ENCODE assay signal across 13 mouse cellular contexts in the genomic region with DNA sequence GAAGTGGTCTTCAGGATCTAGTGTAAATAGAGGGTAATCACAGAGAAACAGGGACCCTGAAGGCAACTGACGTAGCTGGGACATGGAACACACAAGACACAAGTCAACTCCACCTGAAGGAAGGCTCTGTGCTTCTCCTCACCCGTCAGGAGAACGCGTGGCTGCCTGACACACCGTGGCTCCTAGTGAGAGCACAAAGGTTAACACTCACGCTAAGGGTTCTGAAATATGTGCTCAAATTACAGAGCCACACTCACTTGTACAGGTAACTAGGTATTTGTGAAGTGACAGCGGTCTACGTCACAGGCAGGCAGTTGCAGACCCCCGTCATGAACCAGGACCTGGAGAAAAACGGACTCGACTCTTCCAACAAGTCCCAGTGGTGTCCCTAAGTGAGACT. TPM values are rescaled to one million over a fixed set of nuclear protein-coding genes. Genes with fewer than 3 reads are reported as not detected.
A peak's percentile ranks its signal among the peaks of the same experiment; 100 is the strongest.
DNase-seq lines count a peak whose midpoint lies in the region; ATAC-seq and TF ChIP-seq lines count a peak whose summit lies in the region.
"Had no signal": no experiment of that assay in that cellular context is flagged by ENCODE, and none has a peak within 500 bp of the region (broad histone marks: within the 10 kb centered on the region; RNA-seq: fewer than 3 reads in every experiment).

No protein-coding gene starts in this region.

- no peak for DNase-seq in kidney, adult 2 months
- DNase-seq in kidney, postnatal 10 days = no peak
- DNase-seq in lung, postnatal 0 days (ENCODE audit: low spot score) = peak; percentile 63
- DNase-seq in lung, adult 2 months = no peak
- DNase-seq in yolk sac, embryonic 10.5 days (ENCODE audit: low spot score) = no peak

- H3K36me3 ChIP-seq in kidney, adult 2 months (ENCODE audit: control insufficient read depth, insufficient read depth, low read length) = no peaks in the 10 kb centered on the region
- no peaks in the 10 kb centered on the region for H3K36me3 ChIP-seq in lung, postnatal 0 days (ENCODE audit: insufficient read depth, low read length)
- no peaks in the 10 kb centered on the region for H3K36me3 ChIP-seq in intestine, embryonic 16.5 days (ENCODE audit: control insufficient read depth, insufficient read depth, low read length)
- no peaks in the 10 kb centered on the region for H3K36me3 ChIP-seq in stomach, embryonic 16.5 days (ENCODE audit: control insufficient read depth, insufficient read depth, low read length)

- peak overlapping the region; percentile 83 for H3K27ac ChIP-seq in kidney, adult 2 months (ENCODE audit: insufficient read depth, low read depth, low read length)
- H3K27ac ChIP-seq in lung, postnatal 0 days (ENCODE audit: low read length) = peak overlapping the region; percentile 60
- H3K27ac ChIP-seq in intestine, embryonic 16.5 days (ENCODE audit: low read length) = peak overlapping the region; percentile 57
- H3K27ac ChIP-seq in stomach, embryonic 16.5 days (ENCODE audit: low read length) = peak overlapping the region; percentile 86
- H3K27ac ChIP-seq: embryonic facial prominence, embryonic 15.5 days; limb, embryonic 12.5 days had no signal

- no peaks in the 10 kb centered on the region for H3K27me3 ChIP-seq in kidney, adult 2 months (replicated peaks; ENCODE audit: control insufficient read depth, insufficient read depth, low read length)
- no peaks in the 10 kb centered on the region for H3K27me3 ChIP-seq in lung, postnatal 0 days (replicated peaks; ENCODE audit: insufficient read depth, low read length)
- no peaks in the 10 kb centered on the region for H3K27me3 ChIP-seq in intestine, embryonic 16.5 days (replicated peaks; ENCODE audit: control insufficient read depth, insufficient read depth, low read length)
- no peaks in the 10 kb centered on the region for H3K27me3 ChIP-seq in stomach, embryonic 16.5 days (ENCODE audit: control insufficient read depth, insufficient read depth, low read length)
- H3K27me3 ChIP-seq: embryonic facial prominence, embryonic 15.5 days; limb, embryonic 12.5 days had no signal

- WGBS in kidney, adult 2 months = 45% methylated on average over 11 of the region's 11 CpGs
- 54% methylated on average over 11 of the region's 11 CpGs for WGBS in lung, postnatal 0 days
- WGBS in lung, adult 2 months = 64% methylated on average over 11 of the region's 11 CpGs
- 80% methylated on average over 11 of the region's 11 CpGs for WGBS in intestine, embryonic 16.5 days
- WGBS in stomach, embryonic 16.5 days = 68% methylated on average over 11 of the region's 11 CpGs

- H3K4me1 ChIP-seq in kidney, adult 2 months (ENCODE audit: control insufficient read depth, insufficient read depth, low read length) = peaks cover 42% of the 10 kb centered on the region
- peaks cover 21% of the 10 kb centered on the region; the same call in 1 of the 2 replicates for H3K4me1 ChIP-seq in lung, postnatal 0 days (ENCODE audit: insufficient read depth, low read depth, low read length)
- peaks cover 36% of the 10 kb centered on the region for H3K4me1 ChIP-seq in lung, adult 2 months (ENCODE audit: control insufficient read depth, insufficient read depth, low read length)
- peaks cover 40% of the 10 kb centered on the region for H3K4me1 ChIP-seq in intestine, embryonic 16.5 days (ENCODE audit: control insufficient read depth, insufficient read depth, low read length)
- H3K4me1 ChIP-seq in stomach, embryonic 16.5 days (ENCODE audit: control insufficient read depth, insufficient read depth, low read length) = peaks cover 36% of the 10 kb centered on the region

- H3K9me3 ChIP-seq in lung, postnatal 0 days (ENCODE audit: low read length) = no peaks in the 10 kb centered on the region
- H3K9me3 ChIP-seq in intestine, embryonic 16.5 days (ENCODE audit: control insufficient read depth, low read length) = no peaks in the 10 kb centered on the region
- H3K9me3 ChIP-seq in stomach, embryonic 16.5 days (replicated peaks; ENCODE audit: control insufficient read depth, low read length) = no peaks in the 10 kb centered on the region
- H3K9me3 ChIP-seq: embryonic facial prominence, embryonic 15.5 days had no signal

- no peak for TF ChIP-seq POLR2A in kidney, adult 2 months (IDR thresholded peaks at IDR 0.05; ENCODE audit: low read depth, low read length)
- TF ChIP-seq POLR2A in lung, adult 2 months (IDR thresholded peaks at IDR 0.05; ENCODE audit: borderline replicate concordance, extremely low read depth, low read depth, low read length) = no peak

- H3K4me2 ChIP-seq in lung, postnatal 0 days (replicated peaks; ENCODE audit: low read depth, low read length) = no peak overlapping the region
- peak overlapping the region; percentile 22; the same call in 1 of the 2 replicates for H3K4me2 ChIP-seq in intestine, embryonic 16.5 days (ENCODE audit: low read depth, low read length)
- peak overlapping the region; percentile 27; the same call in 1 of the 2 replicates for H3K4me2 ChIP-seq in stomach, embryonic 16.5 days (ENCODE audit: low read depth, low read length)
- H3K4me2 ChIP-seq: embryonic facial prominence, embryonic 15.5 days; limb, embryonic 12.5 days had no signal

- no peak overlapping the region for H3K4me3 ChIP-seq in kidney, adult 2 months (ENCODE audit: insufficient read depth, low read depth, low read length)
- H3K4me3 ChIP-seq in lung, postnatal 0 days (ENCODE audit: low read depth, low read length) = no peak overlapping the region
- no peak overlapping the region for H3K4me3 ChIP-seq in lung, adult 2 months (replicated peaks; ENCODE audit: extremely low read depth, low read depth, low read length)
- H3K4me3 ChIP-seq in intestine, embryonic 16.5 days (ENCODE audit: low read length) = no peak overlapping the region
- H3K4me3 ChIP-seq in stomach, embryonic 16.5 days (replicated peaks; ENCODE audit: low read length) = no peak overlapping the region
- H3K4me3 ChIP-seq: embryonic facial prominence, embryonic 15.5 days; limb, embryonic 12.5 days had no signal

- no peak overlapping the region for H3K9ac ChIP-seq in lung, postnatal 0 days (replicated peaks; ENCODE audit: low read depth)
- H3K9ac ChIP-seq in intestine, embryonic 16.5 days (ENCODE audit: low read depth, low read length) = no peak overlapping the region
- H3K9ac ChIP-seq in stomach, embryonic 16.5 days (ENCODE audit: low read length) = no peak overlapping the region
- H3K9ac ChIP-seq: embryonic facial prominence, embryonic 15.5 days; limb, embryonic 12.5 days had no signal

- no peak for TF ChIP-seq CTCF in kidney, adult 2 months (conservative IDR thresholded peaks at IDR 0.05; ENCODE audit: insufficient read depth, insufficient read length, low read depth, low read length)
- TF ChIP-seq CTCF in lung, postnatal 0 days (IDR thresholded peaks at IDR 0.05) = no peak
- no peak for TF ChIP-seq CTCF in lung, adult 2 months (IDR thresholded peaks at IDR 0.05; ENCODE audit: insufficient read depth, low read length)

- peak; percentile 66 for ATAC-seq in lung, postnatal 0 days
- peak; percentile 35 for ATAC-seq in intestine, embryonic 16.5 days
- no peak for ATAC-seq in stomach, embryonic 16.5 days (ENCODE audit: insufficient read depth, low FRiP score)
- no peak for ATAC-seq in granulocyte monocyte progenitor cell, adult 5-6 weeks (replicated peaks; ENCODE audit: poor library complexity, severe bottlenecking)

- TF ChIP-seq EP300 in lung, postnatal 0 days (IDR thresholded peaks at IDR 0.05) = no peak

RNA-seq across cellular contexts. Expression of gene Cdc42bpb, which starts 24.5 kb away (rescaled TPM):
- 164 and 208 TPM in 2 replicates for polyA plus RNA-seq in kidney, adult 2 months (2012; rRNA removed)
- polyA plus RNA-seq in lung, postnatal 0 days (2015; fragmentation: Nextera tagmentation; extraction: Ambion mirVana) = 29.0 and 32.5 TPM in 2 replicates
- 305 and 359 TPM in 2 replicates for polyA plus RNA-seq in lung, adult 2 months (2012; rRNA removed)
- 30.1 and 32.5 TPM in 2 replicates for polyA plus RNA-seq in intestine, embryonic 16.5 days (2015; fragmentation: Nextera tagmentation; extraction: Ambion mirVana)
- polyA plus RNA-seq in stomach, embryonic 16.5 days (2015; fragmentation: Nextera tagmentation; extraction: Ambion mirVana) = 29.3 and 32.9 TPM in 2 replicates
- 5.6 and 8.1 TPM in 2 replicates for total RNA-seq in granulocyte monocyte progenitor cell, adult 5-6 weeks (2014; fragmentation: Nextera tagmentation)
- 4.8 and 8.6 TPM in 2 replicates for total RNA-seq in granulocyte monocyte progenitor cell, adult 5-6 weeks (2017)

RNA-seq across cellular contexts. Expression of gene Lbhd2, which starts 53.6 kb away (rescaled TPM):
- 0.13 and 0.15 TPM in 2 replicates for polyA plus RNA-seq in kidney, adult 2 months (2012; rRNA removed)
- polyA plus RNA-seq in lung, postnatal 0 days (2015; fragmentation: Nextera tagmentation; extraction: Ambion mirVana) = 0.37 and 1.1 TPM in 2 replicates
- polyA plus RNA-seq in lung, adult 2 months (2012; rRNA removed) = not detected in 2 replicates
- 1.2 TPM in 2 replicates for polyA plus RNA-seq in intestine, embryonic 16.5 days (2015; fragmentation: Nextera tagmentation; extraction: Ambion mirVana)
- 1.4 and 1.6 TPM in 2 replicates for polyA plus RNA-seq in stomach, embryonic 16.5 days (2015; fragmentation: Nextera tagmentation; extraction: Ambion mirVana)
- total RNA-seq in granulocyte monocyte progenitor cell, adult 5-6 weeks (2014; fragmentation: Nextera tagmentation) = not detected in 2 replicates
- total RNA-seq in granulocyte monocyte progenitor cell, adult 5-6 weeks (2017) = not detected in 2 replicates
- total RNA-seq: adrenal gland, adult 18-20 months; gastrocnemius, adult 18-20 months; heart, postnatal 36 days had no signal

Comparison
In these comparisons a context has a peak if more than half of its experiments do, and no peak if none do; other contexts are left out.
1. ATAC-seq: peak in lung, postnatal 0 days (single experiment) and intestine, embryonic 16.5 days (single experiment); none in stomach, embryonic 16.5 days (single experiment) and granulocyte monocyte progenitor cell, adult 5-6 weeks (single experiment).
2. Peak in every context shown above with its lines, with median percentiles within 50 percentile points of each other: H3K27ac ChIP-seq.